Mouse (Mus musculus): ENCODE measurements around the gene Npy4r.

DNA sequence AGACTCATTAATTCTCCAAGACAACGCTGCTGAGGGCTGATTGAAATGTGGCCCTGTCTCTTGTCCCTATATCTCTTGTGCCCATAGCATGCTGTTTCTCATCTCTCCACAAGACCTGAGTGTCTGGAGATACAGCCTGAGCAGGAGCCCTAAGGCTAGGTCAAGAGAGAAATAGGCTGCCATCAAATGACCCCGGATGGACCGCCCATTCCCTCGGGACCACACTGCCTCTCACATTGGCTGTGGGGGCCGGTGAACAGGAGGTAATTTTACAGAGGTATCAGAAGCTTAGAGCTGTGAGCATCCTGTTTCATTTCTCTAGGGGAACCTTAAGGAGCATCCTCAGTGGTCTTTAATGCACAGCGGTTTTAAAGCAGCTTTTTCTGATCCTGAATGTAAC is 21.1 kb downstream of the Npy4r start:
- TF ChIP-seq CTCF (IDR thresholded peaks at IDR 0.05; ENCODE audit: low read depth, low read length) (no peak), POLR2A (IDR thresholded peaks at IDR 0.05; ENCODE audit: insufficient read depth, low read length) (no peak)
